Mouse (Mus musculus) T-helper 17 cell (primary cell): Measurements from ENCODE around the gene 6030498E09Rik.

Experiments used
- in situ Hi-C, 2 experiments: fragments of 300-600 bp; cut with MboI, MseI; formaldehyde crosslinking; loops; 1 replicate in 1 of 2; 2 replicates in 1 of 2; pipeline ENCODE4 v1.15.1; 2025; ENCODE audit warnings: high pct_unique_total_duplicates in 2 of 2

6030498E09Rik gene

GRCm38 (mm10) chrX:38772478-38772877 lies at the start of gene 6030498E09Rik:
Gene 6030498E09Rik, plus strand, starts transcription at chrX:38772671.
- in situ Hi-C loops, result no loop called here

- in situ Hi-C loops, result no loop called here
Measured at GRCm38 (mm10) chrX:38730081-38730480, 42.4 kb upstream of the 6030498E09Rik start.

GRCm38 (mm10) chrX:38730639-38731038 lies 41.8 kb upstream of the 6030498E09Rik start:
- in situ Hi-C loops, result no loop called here

GRCm38 (mm10) chrX:38733683-38734082 lies 38.8 kb upstream of the 6030498E09Rik start:
- in situ Hi-C loops, result no loop called here

- in situ Hi-C loops, result no loop called here
Measured at GRCm38 (mm10) chrX:38734916-38735880, 37.3 kb upstream of the 6030498E09Rik start.

GRCm38 (mm10) chrX:38771453-38771852 lies 1.0 kb upstream of the 6030498E09Rik start:
- in situ Hi-C loops, result no loop called here

GRCm38 (mm10) chrX:38771886-38772285 lies 585 bp upstream of the 6030498E09Rik start:
- in situ Hi-C loops, result no loop called here

- in situ Hi-C loops, result no loop called here
Measured at GRCm38 (mm10) chrX:38794373-38794772, 21.9 kb downstream of the 6030498E09Rik start.

GRCm38 (mm10) chrX:38813934-38814333 lies 41.5 kb downstream of the 6030498E09Rik start:
- in situ Hi-C loops, result loop anchor here in 1 of 2 experiments (5.0 kb wide), 1 partner anchor 52 kb away; no protein-coding TSS in a partner anchor

- in situ Hi-C loops, result no loop called here
Measured at GRCm38 (mm10) chrX:38816841-38817240, 44.4 kb downstream of the 6030498E09Rik start.

GRCm38 (mm10) chrX:38958571-38958970 lies 186.1 kb downstream of the 6030498E09Rik start:
- in situ Hi-C loops, result no loop called here

- in situ Hi-C loops, result no loop called here
Measured at GRCm38 (mm10) chrX:38996265-38996664, 223.8 kb downstream of the 6030498E09Rik start.
